Mouse (Mus musculus): ENCODE results near the gene Galnt16. TPM values are rescaled to one million over a fixed set of nuclear protein-coding genes. Genes with fewer than 3 reads are reported as not detected.

Galnt16 gene
- polyA plus RNA-seq, 1 experiment from 2014 or later, result 5.2 TPM

DNA sequence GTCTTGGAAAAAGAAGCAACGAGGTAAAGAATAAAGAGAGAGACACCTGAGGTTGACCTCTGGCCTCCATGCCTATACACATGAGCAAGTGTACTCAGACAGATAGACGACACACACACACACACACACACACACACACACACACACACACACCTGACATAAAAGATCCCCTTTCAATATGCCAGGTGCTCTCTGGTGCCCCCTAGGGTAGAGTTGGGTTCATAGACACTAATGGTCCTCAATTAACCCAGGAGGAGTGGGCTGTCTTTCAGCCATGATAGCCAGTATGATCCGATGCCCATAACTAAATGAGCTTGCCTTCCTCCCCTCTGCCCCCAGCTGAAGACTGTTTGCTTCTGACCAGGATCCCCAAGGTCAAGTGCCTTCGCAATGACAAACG lies 59.0 kb downstream of the Galnt16 start:
- 76% methylated on average over 5 of the region's 5 CpGs for WGBS
- Histone ChIP-seq H3K27ac (no peak overlapping the region), H3K4me3 (no peak overlapping the region), H3K4me1 (peaks cover 32% of the 10 kb centered on the region), H3K36me3 (no peaks in the 10 kb centered on the region), H3K27me3 (ENCODE audit: insufficient read depth, poor library complexity, severe bottlenecking) (no peaks in the 10 kb centered on the region), H3K9me3 (no peaks in the 10 kb centered on the region)
- DNase-seq (ENCODE audit: low spot score), result no peak

DNA sequence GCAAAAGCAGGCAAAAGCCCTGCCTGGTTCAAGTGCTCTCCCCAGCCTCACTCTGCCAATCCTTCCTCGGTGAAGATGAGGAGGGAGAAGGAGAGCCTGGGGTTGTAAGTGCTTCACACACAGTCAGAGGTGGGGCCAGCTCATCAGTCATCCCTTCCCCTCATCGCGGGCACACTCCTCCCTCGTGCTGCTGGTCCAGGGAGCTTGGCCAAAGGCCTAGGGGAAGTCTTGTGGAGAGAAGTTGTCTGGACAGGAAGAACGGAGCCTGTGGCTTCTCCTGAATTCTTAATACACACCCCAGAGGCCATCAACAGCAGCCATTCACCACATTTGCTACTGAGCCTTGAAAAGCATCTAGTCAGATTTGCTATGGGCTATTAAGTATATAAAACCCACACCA lies 63.3 kb downstream of the Galnt16 start:
- Histone ChIP-seq H3K9me3 (no peaks in the 10 kb centered on the region; the same call in 1 of the 2 replicates), H3K36me3 (no peaks in the 10 kb centered on the region), H3K27ac (no peak overlapping the region), H3K4me1 (no peaks in the 10 kb centered on the region), H3K27me3 (ENCODE audit: insufficient read depth, poor library complexity, severe bottlenecking) (no peaks in the 10 kb centered on the region), H3K4me3 (no peak overlapping the region)
- DNase-seq (ENCODE audit: low spot score), result no peak
- WGBS, result 65% methylated on average over 5 of the region's 5 CpGs

DNA sequence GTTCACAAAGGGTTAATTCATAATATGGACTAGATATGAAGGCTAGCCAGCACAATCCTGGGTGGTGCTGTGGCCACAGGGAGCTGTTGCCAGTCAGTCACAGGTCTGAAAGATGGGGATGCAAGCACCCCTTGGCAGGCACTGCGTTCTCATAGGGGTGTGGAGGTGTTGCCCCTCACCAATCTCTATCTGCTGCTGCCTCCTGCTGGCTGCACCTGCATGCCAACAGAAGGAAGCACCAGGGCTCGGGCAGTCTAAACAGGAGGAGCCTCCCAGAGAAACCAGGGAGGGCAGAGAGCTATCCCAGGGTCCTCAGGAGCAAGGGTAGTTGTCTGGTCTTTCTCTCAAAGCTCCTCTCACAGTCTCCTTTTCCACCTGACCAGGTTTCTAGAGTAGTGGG lies 66.9 kb downstream of the Galnt16 start:
- no peaks in the 10 kb centered on the region for H3K36me3 ChIP-seq
- H3K4me1 ChIP-seq, result no peaks in the 10 kb centered on the region
- H3K27ac ChIP-seq, result no peak overlapping the region
- no peaks in the 10 kb centered on the region for H3K27me3 ChIP-seq (ENCODE audit: insufficient read depth, poor library complexity, severe bottlenecking)
- H3K4me3 ChIP-seq, result no peak overlapping the region
- DNase-seq (ENCODE audit: low spot score), result no peak
- 30% methylated on average over 2 of the region's 2 CpGs for WGBS
- no peaks in the 10 kb centered on the region; the same call in 1 of the 2 replicates for H3K9me3 ChIP-seq

DNA sequence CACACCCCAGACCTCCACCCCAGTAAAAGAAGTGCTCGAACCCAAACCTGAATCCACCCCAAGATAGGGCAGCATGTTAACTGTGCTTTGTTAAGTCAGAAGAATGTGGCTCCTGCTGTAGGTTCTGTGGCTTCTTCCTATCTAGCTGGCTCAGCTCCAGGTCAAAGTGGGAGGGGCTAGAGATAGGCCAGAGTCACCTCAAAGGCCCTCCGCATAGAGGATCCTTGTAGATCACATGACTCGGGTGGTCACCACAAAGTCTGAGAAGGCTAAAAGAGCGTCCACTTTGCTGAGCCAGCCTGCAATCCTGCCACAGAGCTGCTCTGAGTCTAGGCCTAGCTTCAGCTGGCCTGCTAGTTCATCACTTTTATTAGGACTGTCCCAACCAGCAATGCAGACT lies 76.1 kb downstream of the Galnt16 start:
- Histone ChIP-seq H3K27me3 (ENCODE audit: insufficient read depth, poor library complexity, severe bottlenecking) (no peaks in the 10 kb centered on the region), H3K27ac (no peak overlapping the region), H3K9me3 (no peaks in the 10 kb centered on the region), H3K36me3 (no peaks in the 10 kb centered on the region), H3K4me3 (no peak overlapping the region), H3K4me1 (peaks cover 20% of the 10 kb centered on the region)
- WGBS, result 34% methylated on average over 4 of the region's 4 CpGs
- no peak for DNase-seq (ENCODE audit: low spot score)

DNA sequence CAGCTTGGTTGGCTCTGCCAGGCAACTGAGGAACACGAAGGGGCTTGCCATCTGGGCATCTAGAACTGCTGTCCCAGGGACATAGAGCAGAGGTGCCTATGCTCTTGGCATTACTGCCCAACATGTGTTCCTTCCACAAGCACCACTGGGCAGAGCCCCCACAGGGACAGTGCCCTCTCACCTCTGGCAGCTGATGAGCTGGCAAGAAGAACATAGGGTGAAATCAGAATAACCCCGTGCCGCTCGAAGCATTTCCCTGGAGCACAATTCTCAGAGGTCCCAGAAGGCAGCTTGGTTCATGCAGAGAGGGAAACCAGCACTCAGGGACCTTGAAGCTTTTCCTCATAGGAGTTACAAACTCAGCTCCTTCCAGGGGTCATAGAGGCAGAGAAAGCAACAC lies 76.7 kb downstream of the Galnt16 start:
- no peak for DNase-seq (ENCODE audit: low spot score)
- H3K4me1 ChIP-seq, result peaks cover 20% of the 10 kb centered on the region
- H3K36me3 ChIP-seq, result no peaks in the 10 kb centered on the region
- H3K4me3 ChIP-seq, result no peak overlapping the region
- H3K9me3 ChIP-seq, result no peaks in the 10 kb centered on the region
- no peaks in the 10 kb centered on the region for H3K27me3 ChIP-seq (ENCODE audit: insufficient read depth, poor library complexity, severe bottlenecking)
- 84% methylated on average over 4 of the region's 4 CpGs for WGBS
- H3K27ac ChIP-seq, result no peak overlapping the region

DNA sequence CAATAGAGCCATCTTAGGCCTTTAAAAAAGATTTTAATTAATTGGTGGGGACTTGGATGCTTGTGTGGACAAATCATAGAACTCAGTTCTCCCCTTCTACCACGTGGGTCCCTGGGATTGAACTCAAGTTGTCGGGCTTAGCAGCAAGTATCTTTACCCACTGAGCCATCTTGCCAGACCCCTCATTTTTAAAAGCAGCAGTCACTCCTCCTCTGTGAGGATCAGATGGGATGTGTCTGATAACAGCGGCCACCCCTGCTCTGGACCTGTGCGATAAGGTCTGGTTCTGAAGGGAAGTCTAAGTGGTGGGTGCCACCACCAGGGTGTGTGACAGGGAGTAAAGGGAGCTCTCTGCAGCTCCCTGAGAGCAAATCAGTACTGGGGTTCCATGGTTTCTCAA lies 77.5 kb downstream of the Galnt16 start:
- no peak for DNase-seq (ENCODE audit: low spot score)
- no peak overlapping the region for H3K27ac ChIP-seq
- H3K27me3 ChIP-seq (ENCODE audit: insufficient read depth, poor library complexity, severe bottlenecking), result no peaks in the 10 kb centered on the region
- WGBS, result 77% methylated on average over 4 of the region's 4 CpGs
- H3K4me3 ChIP-seq, result no peak overlapping the region
- no peaks in the 10 kb centered on the region for H3K36me3 ChIP-seq
- H3K4me1 ChIP-seq, result peaks cover 24% of the 10 kb centered on the region
- no peaks in the 10 kb centered on the region for H3K9me3 ChIP-seq

DNA sequence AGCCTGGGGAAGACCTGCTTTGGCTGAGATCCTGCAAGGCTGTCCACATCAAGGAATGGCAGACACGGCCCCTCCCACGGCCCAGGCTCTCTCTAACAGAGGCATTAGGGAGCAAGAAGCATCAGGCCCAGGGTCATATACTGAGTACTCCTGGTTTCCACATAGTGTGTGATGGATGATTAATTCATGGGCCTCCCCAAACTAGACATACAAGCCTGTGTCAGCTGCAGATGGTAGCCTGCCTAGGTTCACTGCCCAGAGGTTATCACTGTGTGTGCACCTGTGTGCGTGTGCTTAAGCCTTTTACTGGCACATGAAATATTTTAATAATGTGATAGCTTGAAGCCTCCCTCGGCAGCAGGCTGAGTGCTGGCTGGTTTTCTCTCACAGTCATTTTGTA lies 77.9 kb downstream of the Galnt16 start:
- Histone ChIP-seq H3K4me3 (no peak overlapping the region), H3K27ac (no peak overlapping the region), H3K36me3 (no peaks in the 10 kb centered on the region), H3K9me3 (no peaks in the 10 kb centered on the region), H3K27me3 (ENCODE audit: insufficient read depth, poor library complexity, severe bottlenecking) (no peaks in the 10 kb centered on the region), H3K4me1 (peaks cover 26% of the 10 kb centered on the region)
- no peak for DNase-seq (ENCODE audit: low spot score)
- 82% methylated on average over 4 of the region's 4 CpGs for WGBS

DNA sequence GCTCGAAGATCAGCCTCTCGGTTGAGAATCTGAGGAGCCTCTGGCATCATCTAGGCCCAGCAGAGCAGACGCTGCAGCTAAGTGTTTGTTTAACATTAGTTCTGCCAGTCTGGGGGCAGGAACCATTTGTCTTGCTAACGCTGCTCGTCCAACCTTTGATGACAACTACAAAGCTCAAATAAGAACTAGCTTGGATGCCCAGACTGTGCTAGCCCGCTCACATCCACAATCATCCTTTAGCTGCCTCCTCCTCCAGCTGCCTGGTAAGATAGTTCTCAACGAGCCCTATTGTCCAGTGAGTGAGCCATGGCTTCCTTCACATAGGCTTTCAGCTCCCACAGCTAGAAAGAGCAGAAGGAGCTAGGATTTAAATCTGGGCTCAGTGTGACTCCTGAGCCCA lies 80.2 kb downstream of the Galnt16 start:
- Histone ChIP-seq H3K36me3 (no peaks in the 10 kb centered on the region), H3K4me1 (peaks cover 26% of the 10 kb centered on the region), H3K27me3 (ENCODE audit: insufficient read depth, poor library complexity, severe bottlenecking) (0 out of 2 replicates have a peak, but pooled peaks cover 3% of the 10 kb centered on the region), H3K4me3 (no peak overlapping the region), H3K9me3 (no peaks in the 10 kb centered on the region), H3K27ac (no peak overlapping the region)
- 39% methylated on average over 7 of the region's 7 CpGs for WGBS
- no peak for DNase-seq (ENCODE audit: low spot score)

DNA sequence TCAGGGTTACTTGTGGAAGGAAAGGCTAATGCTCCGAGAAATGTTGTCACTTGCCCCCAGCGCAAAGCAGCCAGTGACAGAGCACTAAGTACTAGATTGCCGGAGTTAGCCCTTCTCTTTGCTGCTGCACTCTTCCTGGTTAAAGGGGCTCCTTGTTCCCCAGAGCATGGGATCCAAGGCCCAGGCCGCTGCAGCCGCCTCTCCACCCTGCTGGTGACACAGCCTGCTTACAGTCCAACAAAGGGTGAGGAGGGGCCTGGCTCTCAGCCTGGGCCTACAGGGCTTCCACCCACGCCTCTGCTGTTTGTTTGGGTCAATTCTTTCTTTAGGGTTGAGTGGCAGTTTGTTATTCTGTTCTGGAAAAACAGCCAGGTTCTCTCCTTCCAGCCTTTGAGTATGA lies 80.7 kb downstream of the Galnt16 start:
- no peak for DNase-seq (ENCODE audit: low spot score)
- Histone ChIP-seq H3K9me3 (no peaks in the 10 kb centered on the region), H3K4me3 (no peak overlapping the region), H3K36me3 (no peaks in the 10 kb centered on the region), H3K4me1 (peaks cover 25% of the 10 kb centered on the region), H3K27ac (0 out of 2 replicates have a peak overlapping the region, but pooled peaks have one; percentile 36), H3K27me3 (ENCODE audit: insufficient read depth, poor library complexity, severe bottlenecking) (0 out of 2 replicates have a peak, but pooled peaks cover 3% of the 10 kb centered on the region)
- 57% methylated on average over 6 of the region's 6 CpGs for WGBS

DNA sequence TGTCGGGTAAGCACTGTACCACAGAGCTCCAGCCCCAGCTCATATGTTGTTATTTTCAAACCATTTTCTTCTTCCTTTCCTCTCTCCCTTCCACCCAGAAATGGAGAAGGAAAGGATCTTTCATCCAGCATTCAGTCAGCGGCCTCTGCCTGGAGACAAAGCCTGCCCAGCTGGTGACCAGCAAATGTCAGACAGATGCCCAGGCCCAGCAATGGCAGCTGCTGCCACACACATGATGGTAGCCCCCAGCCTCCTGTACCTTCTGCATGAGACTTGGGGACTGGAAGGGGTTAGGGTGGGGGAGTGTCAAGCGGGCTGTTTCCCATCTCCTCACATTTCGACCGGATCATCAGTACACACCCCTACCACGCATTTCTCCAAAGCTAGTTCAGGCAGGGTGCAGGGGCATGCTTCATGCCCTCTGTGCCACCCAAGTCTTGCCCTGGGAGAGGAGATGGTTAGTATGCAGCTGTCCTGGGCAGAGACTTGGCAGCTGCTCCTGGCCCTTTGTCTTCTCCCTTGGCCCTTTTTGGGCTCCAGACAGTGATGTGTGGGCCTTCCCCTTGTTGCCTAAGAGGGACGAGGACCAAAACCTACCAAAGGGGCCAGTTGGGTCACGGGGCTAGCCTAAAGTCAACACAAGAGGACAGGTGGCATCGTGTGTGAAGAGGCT lies 83.7 kb downstream of the Galnt16 start:
- WGBS, result 84% methylated on average over 9 of the region's 9 CpGs
- H3K9me3 ChIP-seq, result no peaks in the 10 kb centered on the region
- H3K27ac ChIP-seq, result no peak overlapping the region
- H3K27me3 ChIP-seq (ENCODE audit: insufficient read depth, poor library complexity, severe bottlenecking), result 0 out of 2 replicates have a peak, but pooled peaks cover 3% of the 10 kb centered on the region
- no peak overlapping the region for H3K4me3 ChIP-seq
- peaks cover 20% of the 10 kb centered on the region for H3K4me1 ChIP-seq
- no peak for DNase-seq (ENCODE audit: low spot score)
- H3K36me3 ChIP-seq, result no peaks in the 10 kb centered on the region

DNA sequence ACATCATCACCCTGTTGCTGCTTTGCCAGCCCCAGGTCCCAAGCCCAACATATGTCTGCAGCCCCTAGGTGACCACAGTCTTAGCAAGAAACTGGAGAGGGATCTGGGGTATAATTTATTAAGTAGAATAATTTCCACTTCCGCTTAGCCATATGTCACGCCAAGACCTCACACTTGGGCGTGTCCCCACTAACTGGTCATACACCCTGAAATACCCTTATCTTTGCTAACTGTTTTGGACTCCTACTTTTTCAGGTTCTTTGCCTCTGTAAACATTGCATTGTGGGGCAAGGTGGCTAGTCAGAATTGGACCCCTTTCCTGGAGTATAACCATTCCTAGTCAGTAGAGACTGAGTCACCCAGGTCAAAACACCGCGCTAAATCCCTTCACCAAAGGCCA lies 84.4 kb downstream of the Galnt16 start:
- DNase-seq (ENCODE audit: low spot score), result no peak
- Histone ChIP-seq H3K9me3 (no peaks in the 10 kb centered on the region), H3K27ac (no peak overlapping the region), H3K36me3 (no peaks in the 10 kb centered on the region), H3K27me3 (ENCODE audit: insufficient read depth, poor library complexity, severe bottlenecking) (0 out of 2 replicates have a peak, but pooled peaks cover 3% of the 10 kb centered on the region), H3K4me3 (no peak overlapping the region), H3K4me1 (peaks cover 20% of the 10 kb centered on the region)
- WGBS, result 91% methylated on average over 5 of the region's 5 CpGs

DNA sequence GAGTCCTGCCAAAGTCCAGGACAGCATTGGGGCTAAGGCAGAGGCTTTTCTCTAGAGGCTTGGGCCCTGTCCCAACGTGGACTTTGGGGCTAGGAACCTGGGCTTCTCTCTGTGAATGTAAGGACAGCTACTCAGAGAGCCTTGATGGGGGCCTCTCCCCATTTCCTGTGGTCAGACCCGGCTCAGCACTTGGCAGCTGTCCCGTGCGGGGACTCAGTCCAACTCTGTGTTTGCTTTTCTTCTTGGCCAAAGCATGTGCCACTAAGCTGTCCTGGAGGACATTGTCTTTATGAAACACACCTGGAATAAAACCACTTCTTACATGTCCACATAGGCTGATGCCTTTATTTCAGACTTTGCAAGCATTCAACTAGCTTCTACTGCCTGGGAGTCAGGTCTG lies 85.5 kb downstream of the Galnt16 start:
- H3K27ac ChIP-seq, result no peak overlapping the region
- no peaks in the 10 kb centered on the region for H3K9me3 ChIP-seq
- H3K27me3 ChIP-seq (ENCODE audit: insufficient read depth, poor library complexity, severe bottlenecking), result 0 out of 2 replicates have a peak, but pooled peaks cover 3% of the 10 kb centered on the region
- no peak overlapping the region for H3K4me3 ChIP-seq
- H3K4me1 ChIP-seq, result peaks cover 20% of the 10 kb centered on the region
- H3K36me3 ChIP-seq, result no peaks in the 10 kb centered on the region
- DNase-seq (ENCODE audit: low spot score), result no peak
- 60% methylated on average over 4 of the region's 4 CpGs for WGBS

DNA sequence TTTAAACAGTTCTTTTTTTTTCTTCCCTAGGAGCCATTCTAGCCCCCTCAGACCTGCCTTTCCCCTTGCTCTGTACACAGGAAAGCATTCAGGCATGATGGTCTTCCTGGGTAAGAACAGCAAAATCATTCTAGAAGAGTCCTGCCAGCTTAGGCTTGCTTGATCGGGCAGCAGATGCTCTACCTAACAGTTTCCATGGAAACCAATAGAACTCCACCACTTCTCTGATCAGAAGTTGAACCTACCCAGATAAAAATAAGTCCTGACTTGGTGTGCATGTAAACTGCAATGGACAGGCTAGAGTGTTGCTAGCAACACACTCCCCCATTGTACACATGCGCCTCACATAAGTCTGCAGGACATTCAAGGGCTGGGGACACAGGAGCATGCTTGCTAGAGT lies 86.1 kb downstream of the Galnt16 start:
- H3K4me1 ChIP-seq, result peaks cover 14% of the 10 kb centered on the region; the same call in 1 of the 2 replicates
- no peaks in the 10 kb centered on the region for H3K36me3 ChIP-seq
- H3K4me3 ChIP-seq, result no peak overlapping the region
- 90% methylated on average over 2 of the region's 2 CpGs for WGBS
- 0 out of 2 replicates have a peak, but pooled peaks cover 3% of the 10 kb centered on the region for H3K27me3 ChIP-seq (ENCODE audit: insufficient read depth, poor library complexity, severe bottlenecking)
- no peak for DNase-seq (ENCODE audit: low spot score)
- no peaks in the 10 kb centered on the region for H3K9me3 ChIP-seq
- no peak overlapping the region for H3K27ac ChIP-seq

DNA sequence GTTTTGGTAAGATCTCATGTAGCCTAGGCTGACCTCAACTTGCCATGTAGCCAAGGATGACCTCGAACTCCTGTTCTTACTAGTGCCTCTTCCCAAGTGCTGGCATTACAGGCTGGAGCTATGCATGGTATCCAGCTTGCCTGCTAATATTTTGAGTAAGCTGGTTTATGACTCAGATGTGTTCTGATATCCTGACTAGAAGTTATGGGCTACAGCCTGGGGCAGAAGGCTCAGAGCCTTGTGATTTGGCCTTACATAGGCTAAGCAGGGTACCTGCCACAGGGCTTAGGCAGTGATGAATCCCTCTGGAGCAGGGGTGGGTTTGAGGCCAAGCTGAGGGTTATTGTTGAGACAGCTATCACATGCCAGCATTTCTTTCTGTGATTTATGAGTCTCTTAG lies 90.5 kb downstream of the Galnt16 start:
- 81% methylated on average over 1 of the region's 1 CpGs for WGBS
- H3K9me3 ChIP-seq, result no peaks in the 10 kb centered on the region
- peaks cover 14% of the 10 kb centered on the region for H3K4me1 ChIP-seq
- H3K27ac ChIP-seq, result no peak overlapping the region
- H3K27me3 ChIP-seq (ENCODE audit: insufficient read depth, poor library complexity, severe bottlenecking), result no peaks in the 10 kb centered on the region
- DNase-seq (ENCODE audit: low spot score), result no peak
- no peak overlapping the region for H3K4me3 ChIP-seq
- no peaks in the 10 kb centered on the region for H3K36me3 ChIP-seq

All from heart, embryonic 10.5 days (tissue).